Mouse (Mus musculus) heart, adult 2 months (tissue): ENCODE measurements at regions not wholly inside any gene's neighbourhood (a gene's known extent, or its start where the extent isn't known, plus 50 kb on each side); places are given as distances from the start of the nearest gene placed in this dataset.

ENCODE experiments used
- CTCF ChIP-seq: fragments of 200-600 bp; IDR thresholded peaks from 2 replicates; pipeline ENCODE4 v1.8.1; 2022; ENCODE audit warnings: antibody characterized with exemption, mild to moderate bottlenecking, moderate library complexity
- EP300 ChIP-seq: fragments of 200-500 bp; IDR thresholded peaks from 2 replicates; pipeline ENCODE4 v1.6.1; 2011; ENCODE audit warnings: low read depth, low read length, control low read depth; ENCODE audit not compliant: insufficient read depth
- POLR2A ChIP-seq: fragments of 200-500 bp; IDR thresholded peaks from 2 replicates; pipeline ENCODE4 v1.6.1; 2011; ENCODE audit warnings: mild to moderate bottlenecking, low read depth, low read length, control low read depth; ENCODE audit not compliant: insufficient read depth

- no peak for TF ChIP-seq CTCF
- no peak for TF ChIP-seq POLR2A
- TF ChIP-seq EP300: no peak
Observed at GRCm38 (mm10) chr14:99403155-99403726, 104.8 kb downstream of the Klf5 start.
